Comparison of ENCODE assay signal across 22 mouse cellular contexts in genomic region chr6:142543648-142544047, GRCm38 (mm10). TPM values are rescaled to one million over a fixed set of nuclear protein-coding genes. Genes with fewer than 3 reads are reported as not detected.
A peak's percentile ranks its signal among the peaks of the same experiment; 100 is the strongest.
DNase-seq lines count a peak whose midpoint lies in the region; ATAC-seq and TF ChIP-seq lines count a peak whose summit lies in the region.
"Had no signal": no experiment of that assay in that cellular context is flagged by ENCODE, and none has a peak within 500 bp of the region (broad histone marks: within the 10 kb centered on the region; RNA-seq: fewer than 3 reads in every experiment).

No protein-coding gene starts in this region.

- no peak for ATAC-seq in kidney, embryonic 15.5 days (replicated peaks; ENCODE audit: low FRiP score)
- no peak for ATAC-seq in intestine, embryonic 15.5 days
- ATAC-seq in stomach, embryonic 15.5 days (ENCODE audit: insufficient read depth, low FRiP score, low read depth), result no peak
- no peak for ATAC-seq in forebrain, embryonic 13.5 days
- ATAC-seq: activated CD4-positive, CD25-positive, alpha-beta regulatory T cell, adult 4 months; forebrain, postnatal 0 days; hindbrain, embryonic 16.5 days; Patski had no signal

- H3K79me3 ChIP-seq in C2C12 (ENCODE audit: low read depth), result no peaks in the 10 kb centered on the region

- no peaks in the 10 kb centered on the region for H3K79me2 ChIP-seq in C2C12 (ENCODE audit: control insufficient read depth, insufficient read depth)

- H3K4me3 ChIP-seq in kidney, embryonic 15.5 days (replicated peaks), result no peak overlapping the region
- no peak overlapping the region for H3K4me3 ChIP-seq in C2C12 (ENCODE audit: insufficient read depth, poor library complexity, severe bottlenecking)
- no peak overlapping the region for H3K4me3 ChIP-seq in intestine, embryonic 15.5 days (replicated peaks)
- no peak overlapping the region for H3K4me3 ChIP-seq in stomach, embryonic 15.5 days (replicated peaks)
- no peak overlapping the region for H3K4me3 ChIP-seq in forebrain, embryonic 13.5 days
- H3K4me3 ChIP-seq: forebrain, embryonic 12.5 days; heart, embryonic 13.5 days; hindbrain, embryonic 12.5 days had no signal

- no peak for DNase-seq in kidney, postnatal 10 days
- DNase-seq in lung, postnatal 14 days, result no peak
- no peak for DNase-seq in adrenal gland, postnatal 4 days (ENCODE audit: low spot score in 2 of 2)
- DNase-seq: adrenal gland, postnatal 14 days; B cell, adult 2 months; cerebellum, adult 18-20 months; cerebellum, adult 9-11 months; forebrain, postnatal 0 days; gastrocnemius, postnatal 14 days; heart, postnatal 36 days had no signal

- H3K9ac ChIP-seq in kidney, embryonic 15.5 days, result no peak overlapping the region
- no peak overlapping the region for H3K9ac ChIP-seq in intestine, embryonic 15.5 days
- H3K9ac ChIP-seq in stomach, embryonic 15.5 days, result no peak overlapping the region
- H3K9ac ChIP-seq in forebrain, embryonic 13.5 days, result no peak overlapping the region
- H3K9ac ChIP-seq: forebrain, embryonic 12.5 days; forebrain, postnatal 0 days; heart, embryonic 13.5 days; hindbrain, embryonic 12.5 days had no signal

- H3K4me2 ChIP-seq in kidney, embryonic 15.5 days, result no peak overlapping the region
- H3K4me2 ChIP-seq in intestine, embryonic 15.5 days (replicated peaks), result no peak overlapping the region
- H3K4me2 ChIP-seq in stomach, embryonic 15.5 days, result no peak overlapping the region
- no peak overlapping the region for H3K4me2 ChIP-seq in forebrain, embryonic 13.5 days
- H3K4me2 ChIP-seq: forebrain, embryonic 12.5 days; heart, embryonic 13.5 days; hindbrain, embryonic 12.5 days had no signal

- H3K36me3 ChIP-seq in kidney, embryonic 15.5 days, result no peaks in the 10 kb centered on the region
- no peaks in the 10 kb centered on the region for H3K36me3 ChIP-seq in C2C12 (ENCODE audit: control insufficient read depth, insufficient read depth)
- H3K36me3 ChIP-seq in intestine, embryonic 15.5 days, result no peaks in the 10 kb centered on the region
- no peaks in the 10 kb centered on the region for H3K36me3 ChIP-seq in stomach, embryonic 15.5 days
- no peaks in the 10 kb centered on the region for H3K36me3 ChIP-seq in forebrain, embryonic 13.5 days (ENCODE audit: poor library complexity, severe bottlenecking)
- H3K36me3 ChIP-seq: forebrain, embryonic 12.5 days; heart, embryonic 13.5 days; hindbrain, embryonic 12.5 days had no signal

- no peaks in the 10 kb centered on the region for H3K9me3 ChIP-seq in kidney, embryonic 15.5 days (replicated peaks)
- H3K9me3 ChIP-seq in intestine, embryonic 15.5 days, result no peaks in the 10 kb centered on the region
- H3K9me3 ChIP-seq in stomach, embryonic 15.5 days, result no peaks in the 10 kb centered on the region
- no peaks in the 10 kb centered on the region for H3K9me3 ChIP-seq in forebrain, embryonic 13.5 days (replicated peaks)
- H3K9me3 ChIP-seq: forebrain, embryonic 12.5 days; heart, embryonic 13.5 days; hindbrain, embryonic 12.5 days had no signal

- peak overlapping the region; percentile 83 for H3K27ac ChIP-seq in kidney, embryonic 15.5 days
- peak overlapping the region; percentile 45; the same call in 1 of the 2 replicates for H3K27ac ChIP-seq in intestine, embryonic 15.5 days
- H3K27ac ChIP-seq in stomach, embryonic 15.5 days, result peak overlapping the region; percentile 78
- H3K27ac ChIP-seq in forebrain, embryonic 13.5 days, result no peak overlapping the region
- H3K27ac ChIP-seq: forebrain, embryonic 12.5 days; heart, embryonic 13.5 days; hindbrain, embryonic 12.5 days had no signal

- H3K4me1 ChIP-seq in kidney, embryonic 15.5 days, result peaks cover 23% of the 10 kb centered on the region
- no peaks in the 10 kb centered on the region for H3K4me1 ChIP-seq in intestine, embryonic 15.5 days (replicated peaks)
- 0 out of 2 replicates have a peak, but pooled peaks cover 3% of the 10 kb centered on the region for H3K4me1 ChIP-seq in stomach, embryonic 15.5 days
- H3K4me1 ChIP-seq in forebrain, embryonic 13.5 days, result no peaks in the 10 kb centered on the region
- H3K4me1 ChIP-seq: forebrain, embryonic 12.5 days; hindbrain, embryonic 12.5 days had no signal

- 54% methylated on average over 4 of the region's 4 CpGs for WGBS in kidney, embryonic 15.5 days
- 41% methylated on average over 4 of the region's 4 CpGs for WGBS in intestine, embryonic 15.5 days
- WGBS in stomach, embryonic 15.5 days, result 45% methylated on average over 4 of the region's 4 CpGs
- 91% methylated on average over 4 of the region's 4 CpGs for WGBS in forebrain, embryonic 13.5 days

- no peak for TF ChIP-seq CTCF in C2C12 (IDR thresholded peaks at IDR 0.05; ENCODE audit: control insufficient read depth, insufficient read depth, insufficient read length)

- H3ac ChIP-seq in C2C12 (ENCODE audit: control insufficient read depth, insufficient read length, low read depth), result no peak overlapping the region

- no peaks in the 10 kb centered on the region for H3K27me3 ChIP-seq in kidney, embryonic 15.5 days
- no peaks in the 10 kb centered on the region for H3K27me3 ChIP-seq in C2C12 (ENCODE audit: control insufficient read depth, insufficient read depth, insufficient read length)
- no peaks in the 10 kb centered on the region for H3K27me3 ChIP-seq in intestine, embryonic 15.5 days (replicated peaks)
- no peaks in the 10 kb centered on the region for H3K27me3 ChIP-seq in stomach, embryonic 15.5 days (replicated peaks)
- H3K27me3 ChIP-seq in forebrain, embryonic 13.5 days, result no peaks in the 10 kb centered on the region
- H3K27me3 ChIP-seq: forebrain, embryonic 12.5 days; heart, embryonic 13.5 days; hindbrain, embryonic 12.5 days; Patski had no signal

TF ChIP-seq in C2C12, 6 proteins besides CTCF, POLR2A, EP300 and RAD21:
- TF ChIP-seq MYOD1 (IDR thresholded peaks at IDR 0.05; ENCODE audit: control insufficient read depth, insufficient read length, low read depth) (peak; percentile 76), FOSL1 (IDR thresholded peaks at IDR 0.05; ENCODE audit: insufficient read depth, low read length, poor library complexity, severe bottlenecking) (no peak)

RNA-seq across cellular contexts. Expression of gene Kcnj8, which starts 27.8 kb away (rescaled TPM):
- polyA plus RNA-seq in kidney, embryonic 15.5 days (2015; fragmentation: Nextera tagmentation; extraction: Ambion mirVana), result 24.4 and 26.8 TPM in 2 replicates
- polyA plus RNA-seq in C2C12 (2012; fragmentation: generic; extraction: Trizol), result not detected
- polyA plus RNA-seq in intestine, embryonic 15.5 days (2015; fragmentation: Nextera tagmentation; extraction: Ambion mirVana), result 37.2 and 40.6 TPM in 2 replicates
- 54.2 and 70.5 TPM in 2 replicates for polyA plus RNA-seq in stomach, embryonic 15.5 days (2015; fragmentation: Nextera tagmentation; extraction: Ambion mirVana)
- 8.1 and 8.8 TPM in 2 replicates for polyA plus RNA-seq in forebrain, embryonic 13.5 days (2015; fragmentation: Nextera tagmentation; extraction: Ambion mirVana)
- total RNA-seq in adrenal gland, postnatal 4 days (2021), result 10 to 100 TPM; 16.5 to 16.8 TPM
- total RNA-seq: MEL had no signal
- polyA plus RNA-seq: Patski had no signal

RNA-seq across cellular contexts. Expression of gene Ldhb, which starts 35.9 kb away (rescaled TPM):
- 697 and 713 TPM in 2 replicates for polyA plus RNA-seq in kidney, embryonic 15.5 days (2015; fragmentation: Nextera tagmentation; extraction: Ambion mirVana)
- 29.3 TPM for polyA plus RNA-seq in C2C12 (2012; fragmentation: generic; extraction: Trizol)
- 93.1 and 100 TPM in 2 replicates for polyA plus RNA-seq in intestine, embryonic 15.5 days (2015; fragmentation: Nextera tagmentation; extraction: Ambion mirVana)
- 138 and 149 TPM in 2 replicates for polyA plus RNA-seq in stomach, embryonic 15.5 days (2015; fragmentation: Nextera tagmentation; extraction: Ambion mirVana)
- 493 and 531 TPM in 2 replicates for polyA plus RNA-seq in forebrain, embryonic 13.5 days (2015; fragmentation: Nextera tagmentation; extraction: Ambion mirVana)
- total RNA-seq in adrenal gland, postnatal 4 days (2021), result 100 to 1,000 TPM; 148 to 257 TPM
- total RNA-seq: MEL had no signal
